ENCODE assay signal across 9 mouse cellular contexts in genomic region chr10:53341288-53341965, GRCm38 (mm10). TPM values are rescaled to one million over a fixed set of nuclear protein-coding genes. Genes with fewer than 3 reads are reported as not detected.
DNase-seq lines count a peak whose midpoint lies in the region; ATAC-seq and TF ChIP-seq lines count a peak whose summit lies in the region.
"Had no signal": no experiment of that assay in that cellular context is flagged by ENCODE, and none has a peak within 500 bp of the region (broad histone marks: within the 10 kb centered on the region; RNA-seq: fewer than 3 reads in every experiment).

No protein-coding gene starts in this region.

- H3K9ac ChIP-seq in hindbrain, postnatal 0 days (replicated peaks; ENCODE audit: low read length): no peak overlapping the region
- no peak overlapping the region for H3K9ac ChIP-seq in intestine, embryonic 15.5 days

- no peak overlapping the region for H3K4me2 ChIP-seq in hindbrain, postnatal 0 days (ENCODE audit: low read depth, low read length)
- no peak overlapping the region for H3K4me2 ChIP-seq in intestine, embryonic 15.5 days (replicated peaks)

- ATAC-seq in cerebellum, adult (ENCODE audit: insufficient number of reproducible peaks, low FRiP score, low TSS enrichment): 0 out of 2 replicates have a peak, but pooled peaks have one; percentile 40
- peak; percentile 74 for ATAC-seq in hindbrain, postnatal 0 days
- ATAC-seq in intestine, embryonic 15.5 days: no peak

- intact Hi-C loops in left cerebral cortex, adult 2 months (cut with DNase I): loop anchor here (2.0 to 5.0 kb wide), 2 partner anchors 224 to 807 kb away; no protein-coding TSS in a partner anchor
- intact Hi-C loops in left cerebral cortex, postnatal 36 days (cut with DNase I): loop anchor here (10.0 kb wide), 2 partner anchors 227 to 253 kb away; partner anchors contain the start of gene Asf1a

- no peaks in the 10 kb centered on the region for H3K9me3 ChIP-seq in hindbrain, postnatal 0 days (ENCODE audit: low read length)
- H3K9me3 ChIP-seq in intestine, embryonic 15.5 days: no peaks in the 10 kb centered on the region
- H3K9me3 ChIP-seq: megakaryocyte, embryonic 14.5 days had no signal

- no peaks in the 10 kb centered on the region for H3K4me1 ChIP-seq in hindbrain, postnatal 0 days (ENCODE audit: insufficient read depth, low read length)
- peaks cover 3% of the 10 kb centered on the region; the same call in 1 of the 2 replicates for H3K4me1 ChIP-seq in intestine, embryonic 15.5 days (replicated peaks)

- 76% methylated on average over 7 of the region's 7 CpGs for WGBS in hindbrain, postnatal 0 days
- 82% methylated on average over 7 of the region's 7 CpGs for WGBS in intestine, embryonic 15.5 days

- no peak for DNase-seq in cerebellum, postnatal 36 days
- DNase-seq in left cerebral cortex, adult 2 months (ENCODE audit: extremely low spot score in 1 of 2, low spot score in 2 of 2): peak in 1 of 2 experiments; percentile 20
- no peak for DNase-seq in left cerebral cortex, postnatal 36 days (ENCODE audit: low spot score in 2 of 2)
- DNase-seq in brain, adult 2 months (ENCODE audit: low read depth, low spot score): peak; percentile 72
- peak; percentile 64 for DNase-seq in hindbrain, postnatal 0 days (ENCODE audit: low spot score)
- no peak for DNase-seq in yolk sac, embryonic 10.5 days (ENCODE audit: low spot score)

- H3K36me3 ChIP-seq in hindbrain, postnatal 0 days (ENCODE audit: insufficient read depth, low read length): no peaks in the 10 kb centered on the region
- no peaks in the 10 kb centered on the region for H3K36me3 ChIP-seq in intestine, embryonic 15.5 days

- peak; percentile 79 for TF ChIP-seq CTCF in left cerebral cortex, adult 2 months (IDR thresholded peaks at IDR 0.05)
- TF ChIP-seq CTCF in hindbrain, postnatal 0 days (IDR thresholded peaks at IDR 0.05; ENCODE audit: low read depth): peak; percentile 79

- H3K27me3 ChIP-seq in hindbrain, postnatal 0 days (ENCODE audit: insufficient read depth, low read length): no peaks in the 10 kb centered on the region
- H3K27me3 ChIP-seq in intestine, embryonic 15.5 days (replicated peaks): no peaks in the 10 kb centered on the region
- H3K27me3 ChIP-seq: megakaryocyte, embryonic 14.5 days had no signal

- no peak overlapping the region for H3K4me3 ChIP-seq in left cerebral cortex, adult 2 months
- no peak overlapping the region for H3K4me3 ChIP-seq in hindbrain, postnatal 0 days (ENCODE audit: low read length)
- H3K4me3 ChIP-seq in intestine, embryonic 15.5 days (replicated peaks): no peak overlapping the region
- H3K4me3 ChIP-seq: megakaryocyte, embryonic 14.5 days had no signal

- H3K27ac ChIP-seq in left cerebral cortex, adult 2 months: no peak overlapping the region
- no peak overlapping the region for H3K27ac ChIP-seq in hindbrain, postnatal 0 days
- no peak overlapping the region for H3K27ac ChIP-seq in intestine, embryonic 15.5 days

RNA-seq across cellular contexts. Expression of gene Pln, which starts 4.0 kb away (rescaled TPM):
- total RNA-seq in left cerebral cortex, adult 2 months (2021): 1 to 10 TPM; 1.4 to 2.1 TPM
- 1 to 10 TPM; 1.8 to 3.3 TPM for total RNA-seq in left cerebral cortex, postnatal 36 days (2021)
- 1.4 and 2.9 TPM in 2 replicates for total RNA-seq in hindbrain, postnatal 0 days (2014; rRNA removed)
- polyA plus RNA-seq in hindbrain, postnatal 0 days (2015; fragmentation: Nextera tagmentation; extraction: Ambion mirVana): 0.35 and 0.53 TPM in 2 replicates
- 1.9 and 2.0 TPM in 2 replicates for polyA plus RNA-seq in intestine, embryonic 15.5 days (2015; fragmentation: Nextera tagmentation; extraction: Ambion mirVana)

RNA-seq across cellular contexts. Expression of gene Cep85l, which starts 38.3 kb away (rescaled TPM):
- 10 to 100 TPM; 21.7 to 24.5 TPM for total RNA-seq in left cerebral cortex, adult 2 months (2021)
- 10 to 100 TPM; 19.4 to 19.8 TPM for total RNA-seq in left cerebral cortex, postnatal 36 days (2021)
- total RNA-seq in hindbrain, postnatal 0 days (2014; rRNA removed): 15.4 and 16.2 TPM in 2 replicates
- 7.2 and 8.2 TPM in 2 replicates for polyA plus RNA-seq in hindbrain, postnatal 0 days (2015; fragmentation: Nextera tagmentation; extraction: Ambion mirVana)
- 3.5 and 3.9 TPM in 2 replicates for polyA plus RNA-seq in intestine, embryonic 15.5 days (2015; fragmentation: Nextera tagmentation; extraction: Ambion mirVana)

Comparison
In these comparisons a context has a peak if more than half of its experiments do, and no peak if none do; other contexts are left out.
1. DNase-seq: peak in brain, adult 2 months (single experiment) and hindbrain, postnatal 0 days (single experiment); none in cerebellum, postnatal 36 days (0 of 2), left cerebral cortex, postnatal 36 days (0 of 2) and yolk sac, embryonic 10.5 days (single experiment).